Mouse (Mus musculus) hindbrain, postnatal 0 days (tissue): ENCODE measurements around the gene Zswim3. TPM values are rescaled to one million over a fixed set of nuclear protein-coding genes. Genes with fewer than 3 reads are reported as not detected.

Experiments used
- ATAC-seq: fragments of 200-750 bp; cut with Nextera tagmentation; 2 replicates; pipeline ENCODE4 v1.8.0; 2017; ENCODE audit warnings: mild to moderate bottlenecking, moderate TSS enrichment, moderate library complexity
- DNase-seq: peaks from one replicate; pipeline ENCODE4 v3.0.0-alpha.2; 2015; ENCODE audit warnings: low spot score
- H3K27ac ChIP-seq: fragments of 300-500 bp; sonication (generic); 2 replicates; pipeline ENCODE4 v1.5.1; 2014; ENCODE audit warnings: mild to moderate bottlenecking
- H3K27me3 ChIP-seq: fragments of 300-500 bp; sonication (generic); 2 replicates; pipeline ENCODE4 v1.6.1; 2014; ENCODE audit warnings: low read length, mixed read lengths; ENCODE audit not compliant: insufficient read depth
- H3K36me3 ChIP-seq: fragments of 300-500 bp; sonication (generic); 2 replicates; pipeline ENCODE4 v1.6.1; 2014; ENCODE audit warnings: low read length, mixed read lengths; ENCODE audit not compliant: insufficient read depth
- H3K4me1 ChIP-seq: fragments of 300-500 bp; sonication (generic); 2 replicates; pipeline ENCODE4 v1.6.1; 2014; ENCODE audit warnings: antibody characterized with exemption, low read length, mixed read lengths; ENCODE audit not compliant: insufficient read depth
- H3K4me2 ChIP-seq: fragments of 300-500 bp; sonication (generic); 2 replicates; pipeline ENCODE4 v1.6.1; 2014; ENCODE audit warnings: low read depth, mild to moderate bottlenecking, low read length, moderate library complexity, mixed read lengths
- H3K4me3 ChIP-seq: fragments of 300-500 bp; sonication (generic); 2 replicates; pipeline ENCODE4 v1.5.1; 2014; ENCODE audit warnings: low read length
- H3K9ac ChIP-seq: fragments of 300-500 bp; sonication (generic); replicated peaks from 2 replicates; pipeline ENCODE4 v1.6.1; 2014; ENCODE audit warnings: mild to moderate bottlenecking, low read length, moderate library complexity, mixed read lengths
- H3K9me3 ChIP-seq: fragments of 300-500 bp; sonication (generic); 2 replicates; pipeline ENCODE4 v1.6.1; 2016; ENCODE audit warnings: low read length, mixed read lengths
- CTCF ChIP-seq: IDR thresholded peaks from 2 replicates; pipeline ENCODE4 v1.5.1; 2016; ENCODE audit warnings: antibody characterized with exemption, control low read depth, low read depth
- WGBS: fragments of 180-500 bp; shearing (Covaris S2); extraction: QIAGEN DNeasy Blood & Tissue Kit; methylation state at CpG from one replicate; pipeline ENCODE4 v1.1.7; 2014; 5-methylcytosine and 5-hydroxymethylcytosine counted together
- polyA plus RNA-seq: library from polyadenylated mRNA; unstranded; fragments of >200 nt; fragmentation: Nextera tagmentation; extraction: Ambion mirVana; gene quantifications from 2 replicates; pipeline ENCODE4 v1.2.1, GENCODE M21; 2015
- total RNA-seq: library from RNA; depleted of rRNA; stranded (reverse); fragments of >200 nt; gene quantifications from 2 replicates; pipeline ENCODE4 v1.2.3, GENCODE M21; 2014

Gene Zswim3
- total and polyA plus RNA-seq, 2 experiments from 2014 or later: 5.2 to 8.3 TPM

- ATAC-seq (no peak), DNase-seq (no peak)
- no peak overlapping the region for H3K4me2 ChIP-seq
- no peak overlapping the region for H3K9ac ChIP-seq
- no peak overlapping the region for H3K4me3 ChIP-seq
- H3K27ac ChIP-seq: no peak overlapping the region
- WGBS: 82% methylated on average over 7 of the region's 7 CpGs
- peaks cover 62% of the 10 kb centered on the region for H3K36me3 ChIP-seq
- no peaks in the 10 kb centered on the region for H3K27me3 ChIP-seq
- no peaks in the 10 kb centered on the region for H3K4me1 ChIP-seq
- no peak for TF ChIP-seq CTCF
- no peaks in the 10 kb centered on the region for H3K9me3 ChIP-seq
Observed at GRCm38 (mm10) chr2:164762593-164762992, 42.3 kb upstream of the Zswim3 start.

DNA sequence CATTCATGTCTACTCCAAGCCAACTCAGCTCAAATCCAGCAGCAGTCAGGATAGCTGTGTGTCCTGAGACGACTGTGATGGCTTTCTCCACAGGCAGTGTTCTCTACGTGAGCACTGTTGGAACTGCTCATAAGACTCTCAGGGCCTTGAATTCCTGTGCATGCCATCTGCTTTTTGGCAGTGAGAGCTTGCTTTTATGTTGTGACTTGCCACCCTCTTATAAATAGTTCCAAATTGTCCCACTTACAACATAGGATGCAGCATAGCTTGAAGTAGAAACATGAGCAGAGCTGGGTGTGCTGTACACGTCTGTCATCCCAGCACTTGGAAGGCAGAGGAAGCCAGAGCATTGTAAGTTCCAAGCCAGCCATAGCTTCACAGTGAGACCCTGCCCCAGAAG is 39.1 kb upstream of the Zswim3 start:
- no peak for TF ChIP-seq CTCF
- no peak for ATAC-seq
- peaks cover 9% of the 10 kb centered on the region for H3K4me1 ChIP-seq
- no peak overlapping the region for H3K9ac ChIP-seq
- no peak overlapping the region for H3K4me2 ChIP-seq
- H3K27ac ChIP-seq: no peak overlapping the region
- no peak for DNase-seq
- H3K27me3 ChIP-seq: no peaks in the 10 kb centered on the region
- no peak overlapping the region for H3K4me3 ChIP-seq
- no peaks in the 10 kb centered on the region for H3K9me3 ChIP-seq
- WGBS: 70% methylated on average over 3 of the region's 3 CpGs
- H3K36me3 ChIP-seq: peaks cover 47% of the 10 kb centered on the region; the same call in 1 of the 2 replicates

- no peak for DNase-seq
Observed at GRCm38 (mm10) chr2:164767812-164768540, 36.9 kb upstream of the Zswim3 start.

DNA sequence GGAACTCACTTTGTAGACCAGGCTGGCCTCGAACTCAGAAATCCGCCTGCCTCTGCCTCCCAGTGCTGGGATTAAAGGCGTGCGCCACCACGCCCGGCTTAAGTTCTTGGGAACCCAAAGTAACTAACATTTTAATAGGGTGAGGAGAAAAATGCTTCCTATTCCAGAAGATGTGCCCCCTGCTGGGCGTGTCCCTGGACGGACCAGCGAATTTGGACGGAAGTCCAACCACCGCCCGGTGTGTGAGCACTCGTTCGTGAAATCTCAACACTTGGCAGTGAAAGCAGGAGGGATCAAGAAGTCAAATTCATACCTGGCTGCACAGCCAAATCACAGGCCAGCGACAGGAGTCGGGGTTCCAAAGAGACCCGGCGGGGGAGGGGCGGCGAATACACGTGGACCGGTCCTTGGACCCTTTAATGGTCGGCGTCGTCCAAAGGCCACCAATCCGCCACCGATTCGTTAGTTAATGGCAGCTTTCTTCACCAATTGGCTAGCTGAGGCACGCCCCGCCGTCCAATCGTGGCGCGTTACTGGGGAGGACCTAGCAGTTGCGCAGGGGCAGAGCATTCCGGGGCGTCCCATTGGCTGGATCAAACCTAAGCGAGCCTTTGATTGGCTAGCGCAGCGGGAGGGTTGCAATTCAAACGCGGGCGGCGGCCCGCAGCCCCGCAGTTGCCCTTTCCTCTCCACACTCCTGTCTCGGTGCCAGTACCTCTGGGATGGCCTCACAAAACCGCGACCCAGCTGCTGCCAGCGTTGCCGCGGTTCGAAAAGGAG is 35.5 kb upstream of the Zswim3 start, which contains the start of gene Ube2c:
Ube2c (plus strand) TSS at position 641 of the 780 bp plus-strand sequence.
- peak within 1 kb of the TSS; percentile 73 for H3K4me3 ChIP-seq
- H3K36me3 ChIP-seq: peaks cover 33% of the 10 kb centered on the region; the same call in 1 of the 2 replicates
- TF ChIP-seq CTCF: peak; percentile 40
- no peaks in the 10 kb centered on the region for H3K27me3 ChIP-seq
- peak; percentile 99 for DNase-seq
- peak within 1 kb of the TSS; percentile 3; the same call in 1 of the 2 replicates for H3K27ac ChIP-seq
- H3K9me3 ChIP-seq: no peaks in the 10 kb centered on the region
- H3K4me2 ChIP-seq: peak within 1 kb of the TSS; percentile 99
- H3K4me1 ChIP-seq: peaks cover 9% of the 10 kb centered on the region
- 2% methylated on average over 53 of the region's 53 CpGs for WGBS
- peak within 1 kb of the TSS; percentile 40; the same call in 1 of the 2 replicates for H3K9ac ChIP-seq
- ATAC-seq: peak; percentile 100

More at GRCm38 (mm10) chr2:164767812-164768540, 36.9 kb upstream of the Zswim3 start:
- WGBS: 86% methylated on average over 15 of the region's 15 CpGs
- H3K36me3 ChIP-seq: peaks cover 33% of the 10 kb centered on the region; the same call in 1 of the 2 replicates
- no peak for ATAC-seq
- no peaks in the 10 kb centered on the region for H3K27me3 ChIP-seq
- TF ChIP-seq CTCF: no peak
- no peak overlapping the region for H3K4me3 ChIP-seq
- no peak overlapping the region for H3K9ac ChIP-seq
- peak overlapping the region; percentile 36; the same call in 1 of the 2 replicates for H3K27ac ChIP-seq
- no peaks in the 10 kb centered on the region for H3K9me3 ChIP-seq
- no peak overlapping the region for H3K4me2 ChIP-seq
- peaks cover 9% of the 10 kb centered on the region for H3K4me1 ChIP-seq

GRCm38 (mm10) chr2:164770279-164770678 is 34.6 kb upstream of the Zswim3 start:
- Histone ChIP-seq H3K4me1 (peaks cover 9% of the 10 kb centered on the region), H3K9ac (peak overlapping the region; percentile 40; the same call in 1 of the 2 replicates), H3K27ac (no peak overlapping the region), H3K4me2 (peak overlapping the region; percentile 99), H3K36me3 (peaks cover 28% of the 10 kb centered on the region; the same call in 1 of the 2 replicates), H3K4me3 (peak overlapping the region; percentile 73), H3K9me3 (no peaks in the 10 kb centered on the region), H3K27me3 (no peaks in the 10 kb centered on the region)
- TF ChIP-seq CTCF: no peak
- 4% methylated on average over 15 of the region's 15 CpGs for WGBS
- ATAC-seq (no peak), DNase-seq (no peak)

- peaks cover 9% of the 10 kb centered on the region for H3K4me1 ChIP-seq
- ATAC-seq (no peak), DNase-seq (no peak)
- H3K27ac ChIP-seq: no peak overlapping the region
- H3K9ac ChIP-seq: no peak overlapping the region
- no peaks in the 10 kb centered on the region for H3K9me3 ChIP-seq
- H3K27me3 ChIP-seq: no peaks in the 10 kb centered on the region
- peaks cover 19% of the 10 kb centered on the region; the same call in 1 of the 2 replicates for H3K36me3 ChIP-seq
- 80% methylated on average over 8 of the region's 8 CpGs for WGBS
- no peak for TF ChIP-seq CTCF
- H3K4me2 ChIP-seq: peak overlapping the region; percentile 99
- H3K4me3 ChIP-seq: peak overlapping the region; percentile 73
Observed at GRCm38 (mm10) chr2:164771123-164771522, 33.8 kb upstream of the Zswim3 start.
